Mouse (Mus musculus) urinary bladder, postnatal 14 days (tissue): Measurements from ENCODE around the gene Lbhd1.
"Not testable (repeated sequence)": the region's sequence is repeated elsewhere in the genome, so short reads cannot be mapped to it uniquely, and the experiment has no call there.

ENCODE experiments used
- DNase-seq: peaks from one replicate; pipeline ENCODE4 v3.0.0; 2021; ENCODE audit warnings: low spot score

Gene Lbhd1

GRCm38 (mm10) chr19:8883616-8884015, at the start of gene Lbhd1, which contains the start of gene Gm49403:
TSS of gene Lbhd1 (plus strand) at chr19:8883732.
TSS of gene Gm49403 (plus strand) at chr19:8883930.
- no peak for DNase-seq

- DNase-seq = not testable (repeated sequence)
Measured at GRCm38 (mm10) chr19:8836327-8836726, 47.2 kb upstream of the Lbhd1 start.

- DNase-seq = peak; percentile 79
Measured at GRCm38 (mm10) chr19:8837251-8837791, 46.2 kb upstream of the Lbhd1 start, which contains the start of gene Bscl2. TSS of gene Bscl2 (plus strand) at chr19:8837467.

DNA sequence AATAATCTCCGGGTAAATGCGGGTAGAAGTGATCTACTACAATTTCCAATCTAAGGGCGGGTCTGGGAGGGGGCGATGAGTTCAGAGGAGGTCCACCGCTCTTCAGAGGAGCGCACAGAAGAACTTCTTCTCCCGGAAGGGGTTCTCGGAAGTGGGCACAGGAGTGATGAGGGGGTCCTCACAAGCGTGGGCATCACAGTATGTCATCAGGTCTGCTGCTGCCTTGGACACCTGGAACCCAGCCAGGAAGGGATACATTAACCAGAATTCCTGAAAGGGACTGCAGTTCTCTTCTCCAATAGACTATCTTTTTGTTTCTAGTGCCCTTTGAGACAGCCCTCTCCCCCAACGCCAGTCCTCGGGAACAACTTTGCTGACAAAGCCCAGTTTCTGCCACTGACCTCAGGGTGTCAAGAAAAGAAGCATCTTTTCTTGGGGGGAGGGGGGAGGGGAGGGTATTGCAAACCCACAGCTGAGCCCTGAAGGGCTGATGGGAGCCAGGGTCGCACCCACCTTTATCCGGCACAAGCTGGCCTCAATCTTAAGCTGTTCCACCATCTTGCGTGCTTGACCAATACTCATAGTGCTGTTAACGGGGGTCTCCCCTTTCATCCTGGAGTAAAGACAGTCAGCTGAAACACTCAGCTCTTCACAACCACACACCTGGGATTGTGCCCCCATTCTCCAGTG, 45.3 kb upstream of the Lbhd1 start:
- peak; percentile 42 for DNase-seq

DNA sequence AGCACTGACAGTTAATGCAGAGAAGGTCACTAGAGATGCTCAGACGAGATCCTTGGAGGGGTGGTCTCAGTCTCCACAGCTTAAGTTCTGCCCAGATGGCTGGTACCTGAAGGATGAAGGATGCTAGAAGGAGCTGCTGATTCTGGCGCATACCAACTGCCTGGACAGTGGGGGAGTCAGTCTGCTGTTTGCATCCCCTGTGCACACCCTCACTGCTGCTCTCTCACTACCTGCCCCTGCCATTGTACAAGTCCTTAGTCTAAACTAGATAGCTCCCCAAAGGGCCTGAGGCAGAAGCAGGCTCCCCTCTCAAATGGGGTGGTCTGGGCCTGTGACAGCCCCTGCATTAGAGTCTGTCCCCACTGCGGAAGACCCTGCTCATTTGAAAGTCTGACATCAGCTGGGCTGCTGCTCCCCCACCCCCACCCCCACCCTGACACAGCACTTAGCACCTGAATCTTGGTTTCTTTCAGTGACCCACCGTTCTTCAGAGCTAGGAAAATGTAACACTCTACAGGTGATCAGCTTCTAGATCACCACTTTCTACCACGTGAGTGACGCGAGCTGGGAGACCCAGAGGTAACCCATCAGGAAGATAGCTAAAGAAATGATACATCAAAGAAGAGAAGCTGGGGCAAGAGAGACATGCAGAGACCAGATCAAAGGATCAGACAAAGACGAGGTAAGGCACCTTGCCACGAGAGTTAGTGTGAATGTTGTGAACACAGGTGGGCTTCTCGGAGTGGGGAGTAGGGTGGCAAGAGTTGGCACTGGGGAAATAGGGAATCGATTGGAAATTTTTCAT, 44.2 kb upstream of the Lbhd1 start, which contains the start of gene Gng3:
TSS of gene Gng3 (minus strand) at position 92 of the 805 bp plus-strand sequence.
- DNase-seq = no peak

GRCm38 (mm10) chr19:8839908-8840791, 43.4 kb upstream of the Lbhd1 start:
- peak; percentile 79 for DNase-seq

- no peak for DNase-seq
Measured at GRCm38 (mm10) chr19:8841012-8841411, 42.5 kb upstream of the Lbhd1 start.

GRCm38 (mm10) chr19:8842961-8843360, 40.6 kb upstream of the Lbhd1 start:
- no peak for DNase-seq

GRCm38 (mm10) chr19:8844371-8845129, 39.0 kb upstream of the Lbhd1 start:
- DNase-seq = peak; percentile 87

GRCm38 (mm10) chr19:8848356-8848755, 35.2 kb upstream of the Lbhd1 start:
- DNase-seq = no peak

DNA sequence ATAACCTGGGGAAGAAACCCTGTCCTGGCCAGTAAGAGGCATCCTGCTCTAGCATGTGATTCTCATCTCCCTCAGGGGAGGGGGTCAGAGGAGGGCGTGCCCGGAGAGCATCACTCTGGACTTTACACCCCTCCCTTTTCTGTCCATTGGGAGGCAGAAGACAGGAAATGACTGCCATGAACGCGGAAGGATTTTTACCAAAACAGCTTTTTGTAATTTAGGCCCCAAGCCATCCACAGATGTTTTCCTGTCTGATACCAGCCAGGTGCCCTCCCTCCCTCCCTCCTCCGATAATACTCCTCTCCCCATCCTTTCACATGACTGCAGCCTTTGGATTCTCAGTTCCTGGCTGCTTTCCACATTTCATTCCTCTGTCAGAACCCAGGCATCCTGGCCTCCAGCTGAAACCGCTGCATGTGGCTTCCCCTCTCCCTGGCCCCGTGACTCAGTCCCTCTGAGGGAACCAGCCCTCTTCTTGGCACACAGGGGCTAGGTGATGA, 33.1 kb upstream of the Lbhd1 start, which contains the start of gene Lrrn4cl:
TSS of gene Lrrn4cl (plus strand) at position 367 of the 500 bp plus-strand sequence.
- peak; percentile 53 for DNase-seq

DNA sequence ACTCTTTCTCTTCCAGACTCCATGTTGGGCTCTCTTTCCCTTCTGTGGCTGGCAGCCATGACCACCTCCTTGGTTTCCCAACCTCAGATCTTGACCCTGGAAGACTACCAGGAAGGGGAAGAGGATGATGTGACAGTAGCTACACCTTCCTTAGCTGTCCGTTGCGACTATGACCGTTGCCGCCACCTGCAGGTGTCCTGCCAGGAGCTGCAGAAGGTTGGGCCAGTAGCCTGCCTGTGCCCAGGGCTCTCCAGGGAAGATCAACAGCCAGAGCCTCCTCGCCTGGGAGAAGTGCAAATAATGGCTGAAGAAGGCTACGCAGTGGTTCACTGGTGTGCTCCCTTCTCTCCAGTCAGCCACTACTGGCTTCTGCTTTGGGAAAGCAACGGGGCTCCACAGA, 31.9 kb upstream of the Lbhd1 start:
- DNase-seq = no peak

- no peak for DNase-seq
Measured at GRCm38 (mm10) chr19:8852236-8852928, 31.1 kb upstream of the Lbhd1 start.

GRCm38 (mm10) chr19:8853117-8853516, 30.4 kb upstream of the Lbhd1 start:
- DNase-seq = no peak

DNA sequence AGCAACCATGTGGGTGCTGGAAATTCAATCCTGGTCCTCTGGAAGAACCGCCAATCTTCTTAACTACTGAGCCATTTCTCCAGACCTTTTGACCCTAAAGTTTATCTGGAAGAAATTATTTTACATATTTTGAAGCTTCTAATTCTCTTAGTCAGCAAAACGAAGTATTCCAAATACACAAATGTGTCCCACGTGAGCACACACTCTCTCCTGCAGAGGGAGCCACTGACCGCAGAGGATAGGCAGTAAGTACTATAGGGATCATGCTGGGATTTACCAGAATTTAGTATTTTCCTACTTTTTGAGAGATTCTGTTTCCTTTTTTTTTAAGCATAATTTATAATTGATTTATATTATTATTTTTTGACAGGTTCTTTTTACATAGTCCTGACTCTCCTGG, 25.8 kb upstream of the Lbhd1 start:
- DNase-seq = peak; percentile 67

GRCm38 (mm10) chr19:8859018-8859417, 24.5 kb upstream of the Lbhd1 start:
- no peak for DNase-seq

DNA sequence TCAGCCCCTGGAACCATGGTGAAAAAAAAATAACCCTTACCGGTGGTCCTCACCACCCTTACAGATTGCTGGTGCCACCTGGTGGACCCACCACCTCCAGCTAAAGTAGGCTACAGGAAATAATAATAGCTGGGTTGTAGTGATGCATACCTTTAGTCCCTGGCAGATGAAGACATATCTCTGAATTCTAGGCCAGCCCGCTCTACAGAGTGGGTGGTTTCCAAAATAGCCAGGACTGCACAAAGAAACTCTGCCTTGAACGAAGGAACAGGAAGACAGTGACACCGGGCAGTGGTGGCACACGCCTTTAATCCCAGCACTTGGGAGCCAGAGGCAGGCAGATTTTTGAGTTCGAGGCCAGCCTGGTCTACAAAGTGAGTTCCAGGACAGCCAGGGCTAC, 19.3 kb upstream of the Lbhd1 start:
- no peak for DNase-seq

- DNase-seq = not testable (repeated sequence)
Measured at GRCm38 (mm10) chr19:8870381-8870780, 13.2 kb upstream of the Lbhd1 start.

- DNase-seq = no peak
Measured at GRCm38 (mm10) chr19:8870838-8871237, 12.7 kb upstream of the Lbhd1 start.
